Comparison of ENCODE assay signal across 8 mouse cellular contexts in genomic region chr8:83566469-83567395, GRCm38 (mm10). TPM values are rescaled to one million over a fixed set of nuclear protein-coding genes. Genes with fewer than 3 reads are reported as not detected.
DNase-seq lines count a peak whose midpoint lies in the region; ATAC-seq and TF ChIP-seq lines count a peak whose summit lies in the region.

Gene Ndufb7 (plus strand): TSS chr8:83566671.

- DNase-seq in B cell, adult 2 months: peak; percentile 98
- peak; percentile 96 for DNase-seq in brain, adult 2 months (ENCODE audit: low read depth, low spot score)
- DNase-seq in liver, adult 2 months (ENCODE audit: extremely low read depth, low read depth, low spot score): peak; percentile 76
- DNase-seq in splenic B cell, adult 2 months (ENCODE audit: low read depth, low spot score): peak; percentile 95

- no peaks in the 10 kb centered on the region for H3K9me3 ChIP-seq in heart, embryonic 11.5 days (replicated peaks; ENCODE audit: control insufficient read depth, low read length)
- no peaks in the 10 kb centered on the region for H3K9me3 ChIP-seq in kidney, embryonic 16.5 days (ENCODE audit: low read length)

- H3K79me2 ChIP-seq in liver, adult 2 months (ENCODE audit: control insufficient read depth, insufficient read depth, low read length): peaks cover 24% of the 10 kb centered on the region; the same call in 1 of the 2 replicates
- H3K79me2 ChIP-seq in myocyte (ENCODE audit: control insufficient read depth, insufficient read depth): peaks cover 19% of the 10 kb centered on the region

- H3ac ChIP-seq in myocyte (ENCODE audit: control insufficient read depth, insufficient read length): peak within 1 kb of the TSS; percentile 65

- peak within 1 kb of the TSS; percentile 82 for H3K4me3 ChIP-seq in heart, embryonic 11.5 days (ENCODE audit: low read depth, low read length)
- H3K4me3 ChIP-seq in kidney, embryonic 16.5 days (ENCODE audit: low read length): peak within 1 kb of the TSS; percentile 74
- H3K4me3 ChIP-seq in liver, adult 2 months (ENCODE audit: insufficient read depth, low read depth, low read length): peak within 1 kb of the TSS; percentile 75
- H3K4me3 ChIP-seq in myocyte: peak within 1 kb of the TSS; percentile 86

- peak; percentile 94 for TF ChIP-seq CTCF in liver, adult 2 months (IDR thresholded peaks at IDR 0.05; ENCODE audit: low read depth, low read length)

- peak; percentile 59 for TF ChIP-seq POLR2A in liver, adult 2 months (IDR thresholded peaks at IDR 0.05; ENCODE audit: extremely low read depth, insufficient read depth, low read length)
- peak; percentile 68 for TF ChIP-seq POLR2A in myocyte (IDR thresholded peaks at IDR 0.05; ENCODE audit: insufficient read length, low read depth)

- H3K9ac ChIP-seq in heart, embryonic 11.5 days (ENCODE audit: low read depth, low read length): peak within 1 kb of the TSS; percentile 84
- H3K9ac ChIP-seq in kidney, embryonic 16.5 days (replicated peaks; ENCODE audit: low read length): peak within 1 kb of the TSS; percentile 81
- H3K9ac ChIP-seq in liver, adult 2 months (ENCODE audit: low read depth, low read length): peak within 1 kb of the TSS; percentile 87

- peaks cover 12% of the 10 kb centered on the region for H3K4me1 ChIP-seq in heart, embryonic 11.5 days (ENCODE audit: control insufficient read depth, insufficient read depth, low read length)
- H3K4me1 ChIP-seq in kidney, embryonic 16.5 days (ENCODE audit: insufficient read depth, low read length): peaks cover 18% of the 10 kb centered on the region
- peaks cover 9% of the 10 kb centered on the region for H3K4me1 ChIP-seq in liver, adult 2 months (ENCODE audit: control insufficient read depth, insufficient read depth, low read length)

- peak within 1 kb of the TSS; percentile 80 for H3K27ac ChIP-seq in heart, embryonic 11.5 days (ENCODE audit: low read depth, low read length)
- peak within 1 kb of the TSS; percentile 87 for H3K27ac ChIP-seq in kidney, embryonic 16.5 days (ENCODE audit: low read length)
- peak within 1 kb of the TSS; percentile 91 for H3K27ac ChIP-seq in liver, adult 2 months (replicated peaks; ENCODE audit: insufficient read depth, low read depth, low read length)

- no peaks in the 10 kb centered on the region for H3K27me3 ChIP-seq in heart, embryonic 11.5 days (ENCODE audit: control insufficient read depth, insufficient read depth, low read length)
- no peaks in the 10 kb centered on the region for H3K27me3 ChIP-seq in kidney, embryonic 16.5 days (ENCODE audit: insufficient read depth, low read length)
- H3K27me3 ChIP-seq in liver, adult 2 months (ENCODE audit: control insufficient read depth, insufficient read depth, low read length): no peaks in the 10 kb centered on the region
- peaks cover 6% of the 10 kb centered on the region for H3K27me3 ChIP-seq in myocyte (ENCODE audit: control insufficient read depth, insufficient read depth, insufficient read length)
- H3K27me3 ChIP-seq in splenic B cell, adult 2 months (ENCODE audit: control insufficient read depth, insufficient read depth, low read length, poor library complexity, severe bottlenecking): no peaks in the 10 kb centered on the region

- H3K36me3 ChIP-seq in heart, embryonic 11.5 days (ENCODE audit: control insufficient read depth, insufficient read depth, low read length): peaks cover 10% of the 10 kb centered on the region
- peaks cover 23% of the 10 kb centered on the region for H3K36me3 ChIP-seq in kidney, embryonic 16.5 days (ENCODE audit: insufficient read depth, low read length)
- H3K36me3 ChIP-seq in liver, adult 2 months (ENCODE audit: control insufficient read depth, insufficient read depth, low read length): no peaks in the 10 kb centered on the region
- no peaks in the 10 kb centered on the region for H3K36me3 ChIP-seq in myocyte (ENCODE audit: control insufficient read depth, insufficient read depth)
- H3K36me3 ChIP-seq in splenic B cell, adult 2 months (ENCODE audit: control insufficient read depth, insufficient read depth, low read length, poor library complexity, severe bottlenecking): peaks cover 2% of the 10 kb centered on the region

- peak; percentile 78 for ATAC-seq in erythroblast, adult 5-6 weeks (replicated peaks; ENCODE audit: low FRiP score, poor library complexity, severe bottlenecking)
- peak; percentile 78 for ATAC-seq in heart, embryonic 11.5 days (replicated peaks; ENCODE audit: insufficient number of reproducible peaks, low FRiP score, low TSS enrichment)
- peak; percentile 88 for ATAC-seq in kidney, embryonic 16.5 days (ENCODE audit: low FRiP score, low TSS enrichment)

- under 1% methylated on average over 48 of the region's 48 CpGs for WGBS in heart, embryonic 11.5 days (ENCODE audit: insufficient replicate concordance)
- under 1% methylated on average over 48 of the region's 48 CpGs for WGBS in kidney, embryonic 16.5 days
- under 1% methylated on average over 48 of the region's 48 CpGs for WGBS in liver, adult 2 months

- H3K4me2 ChIP-seq in heart, embryonic 11.5 days: peak within 1 kb of the TSS; percentile 93
- peak within 1 kb of the TSS; percentile 85 for H3K4me2 ChIP-seq in kidney, embryonic 16.5 days (replicated peaks; ENCODE audit: low read depth, low read length)
- peak within 1 kb of the TSS; percentile 86 for H3K4me2 ChIP-seq in myocyte (ENCODE audit: low read depth)

TF ChIP-seq in myocyte, 11 proteins besides CTCF, POLR2A, EP300 and RAD21:
- TF ChIP-seq POLR2AphosphoS2 (IDR thresholded peaks at IDR 0.05; ENCODE audit: insufficient read length, low read depth) (peak; percentile 81), MYOG (IDR thresholded peaks at IDR 0.05; ENCODE audit: control insufficient read depth in 1 of 3, insufficient read depth in 1 of 3, insufficient read length in 2 of 3, low read depth in 2 of 3) (peak in 2 of 3 experiments; percentile 27 to 46), TCF12 (IDR thresholded peaks at IDR 0.05; ENCODE audit: insufficient read depth, poor library complexity, severe bottlenecking) (no peak), TCF3 (IDR thresholded peaks at IDR 0.05; ENCODE audit: insufficient read length, low read depth) (no peak)

RNA-seq across cellular contexts. Expression of gene Ndufb7, which starts in this region (rescaled TPM):
- 49.8 and 57.9 TPM in 2 replicates for total RNA-seq in erythroblast, adult 5-6 weeks (2015; ENCODE audit: low replicate concordance)
- 59.0 and 89.2 TPM in 2 replicates for total RNA-seq in erythroblast, adult 5-6 weeks (2017; ENCODE audit: low replicate concordance)
- polyA plus RNA-seq in heart, embryonic 11.5 days (2014; fragmentation: Nextera tagmentation; extraction: Ambion mirVana): 546 and 556 TPM in 2 replicates
- polyA plus RNA-seq in kidney, embryonic 16.5 days (2015; fragmentation: Nextera tagmentation; extraction: Ambion mirVana): 356 and 362 TPM in 2 replicates
- total RNA-seq in liver, adult 2 months (2014; rRNA removed): 190 and 193 TPM in 2 replicates
- polyA plus RNA-seq in liver, adult 2 months (2012; rRNA removed): 297 and 359 TPM in 2 replicates
- 421 TPM for polyA plus RNA-seq in myocyte (2012; fragmentation: generic; extraction: Trizol)

Comparison
In these comparisons a context has a peak if more than half of its experiments do, and no peak if none do; other contexts are left out.
1. Peak in every context shown above with its lines: DNase-seq, ATAC-seq, H3K4me3 ChIP-seq and H3K27ac ChIP-seq.